Mouse (Mus musculus): ENCODE results near the gene Arf6. TPM values are rescaled to one million over a fixed set of nuclear protein-coding genes. Genes with fewer than 3 reads are reported as not detected.

Gene Arf6
- polyA plus RNA-seq, 1 experiment from 2014 or later, result 25.9 TPM

GRCm38 (mm10) chr12:69420716-69421115 lies 48.8 kb downstream of the Arf6 start:
- H3K4me3 ChIP-seq, result no peak overlapping the region
- H3K9me3 ChIP-seq, result no peaks in the 10 kb centered on the region
- H3K27ac ChIP-seq, result no peak overlapping the region
- 72% methylated on average over 3 of the region's 3 CpGs for WGBS
- H3K36me3 ChIP-seq (replicated peaks), result no peaks in the 10 kb centered on the region
- no peaks in the 10 kb centered on the region for H3K27me3 ChIP-seq (replicated peaks)
- ATAC-seq (replicated peaks), result no peak
- no peak overlapping the region for H3K4me2 ChIP-seq
- 0 out of 2 replicates have a peak, but pooled peaks cover 4% of the 10 kb centered on the region for H3K4me1 ChIP-seq
- no peak overlapping the region for H3K9ac ChIP-seq

DNA sequence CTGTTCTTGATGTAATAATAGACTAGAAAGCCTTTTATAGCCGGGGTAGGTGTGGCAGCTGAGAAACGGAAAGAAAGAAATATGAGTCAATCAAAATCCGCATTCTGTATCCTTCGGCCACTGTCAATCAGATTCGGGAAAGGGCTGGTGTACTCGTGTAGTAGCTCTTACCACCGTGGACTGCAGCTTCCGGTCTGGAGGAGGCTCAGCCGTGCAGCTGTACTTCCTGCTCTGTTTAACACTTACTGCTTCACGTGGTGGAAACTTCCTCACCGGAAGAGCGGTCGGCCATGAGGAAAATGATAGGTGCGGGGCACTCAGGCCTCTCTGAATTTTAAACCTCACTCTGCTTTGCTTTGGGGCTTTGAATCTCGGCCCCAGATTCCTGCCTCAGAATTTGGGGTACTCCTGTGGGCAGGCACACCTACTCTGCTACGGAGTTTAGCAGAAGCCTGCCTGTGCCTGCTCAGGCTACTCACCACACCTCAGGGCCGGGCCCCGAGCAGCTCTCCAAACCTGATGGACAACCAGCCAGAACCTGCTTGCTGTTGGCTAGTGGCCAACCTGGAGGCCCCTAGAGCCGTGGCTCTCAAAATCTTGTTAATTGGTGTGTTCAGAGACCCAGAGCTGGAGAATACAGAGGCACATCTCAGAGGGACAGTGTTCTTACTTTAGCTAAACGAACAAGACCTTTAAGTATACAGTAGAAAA lies 51.0 kb downstream of the Arf6 start:
- no peak for ATAC-seq (replicated peaks)
- 89% methylated on average over 20 of the region's 20 CpGs for whole genome bisulfite sequencing
- Histone ChIP-seq H3K27ac (no peak overlapping the region), H3K27me3 (replicated peaks) (no peaks in the 10 kb centered on the region), H3K36me3 (replicated peaks) (no peaks in the 10 kb centered on the region), H3K9me3 (no peaks in the 10 kb centered on the region), H3K4me2 (no peak overlapping the region), H3K4me3 (no peak overlapping the region), H3K9ac (no peak overlapping the region), H3K4me1 (0 out of 2 replicates have a peak, but pooled peaks cover 4% of the 10 kb centered on the region)

Small RNA genes lying within 50 kb of the gene (microRNA-seq; reads per million reads assigned to microRNA genes)
- gene Gm47299 (not detected), gene Gm47305 (not detected)

Other genes starting within 250 kb of the Arf6 start
- 1,021 and 1,031 TPM in 2 replicates for gene Rps29, start 213.0 kb upstream of the Arf6 start, polyA plus RNA-seq (2015; fragmentation: Nextera tagmentation; extraction: Ambion mirVana)
- 2.7 and 3.3 TPM in 2 replicates for gene Lrr1, start 203.3 kb upstream of the Arf6 start, polyA plus RNA-seq (2015; fragmentation: Nextera tagmentation; extraction: Ambion mirVana)
- 274 and 297 TPM in 2 replicates for gene Rpl36al, start 188.1 kb upstream of the Arf6 start, polyA plus RNA-seq (2015; fragmentation: Nextera tagmentation; extraction: Ambion mirVana)
- gene Mgat2, start 188.0 kb upstream of the Arf6 start, polyA plus RNA-seq (2015; fragmentation: Nextera tagmentation; extraction: Ambion mirVana), result 38.5 and 39.4 TPM in 2 replicates
- 12.7 and 14.6 TPM in 2 replicates for gene Gm49383, start 175.0 kb upstream of the Arf6 start, polyA plus RNA-seq (2015; fragmentation: Nextera tagmentation; extraction: Ambion mirVana)
- gene Dnaaf2, start 173.7 kb upstream of the Arf6 start, polyA plus RNA-seq (2015; fragmentation: Nextera tagmentation; extraction: Ambion mirVana), result 8.2 and 8.5 TPM in 2 replicates
- 9.0 and 12.4 TPM in 2 replicates for gene Gm49384, start 167.9 kb upstream of the Arf6 start, polyA plus RNA-seq (2015; fragmentation: Nextera tagmentation; extraction: Ambion mirVana)
- 3.4 and 4.5 TPM in 2 replicates for gene Pole2, start 144.0 kb upstream of the Arf6 start, polyA plus RNA-seq (2015; fragmentation: Nextera tagmentation; extraction: Ambion mirVana)
- 14.6 and 16.0 TPM in 2 replicates for gene Klhdc1, start 131.0 kb upstream of the Arf6 start, polyA plus RNA-seq (2015; fragmentation: Nextera tagmentation; extraction: Ambion mirVana)
- 302 and 305 TPM in 2 replicates for gene Klhdc2, start 75.5 kb upstream of the Arf6 start, polyA plus RNA-seq (2015; fragmentation: Nextera tagmentation; extraction: Ambion mirVana)
- 87.0 and 93.6 TPM in 2 replicates for gene Nemf, start 15.0 kb upstream of the Arf6 start, polyA plus RNA-seq (2015; fragmentation: Nextera tagmentation; extraction: Ambion mirVana)
- gene Gm9887, start 308 bp downstream of the Arf6 start, polyA plus RNA-seq (2015; fragmentation: Nextera tagmentation; extraction: Ambion mirVana), result 0.63 and 1.0 TPM in 2 replicates
- gene Vcpkmt, start 210.9 kb downstream of the Arf6 start, polyA plus RNA-seq (2015; fragmentation: Nextera tagmentation; extraction: Ambion mirVana), result 27.2 and 28.4 TPM in 2 replicates

Data from midbrain, embryonic 15.5 days (tissue).